Mouse (Mus musculus): Measurements from ENCODE around the gene Tbx19.

DNA sequence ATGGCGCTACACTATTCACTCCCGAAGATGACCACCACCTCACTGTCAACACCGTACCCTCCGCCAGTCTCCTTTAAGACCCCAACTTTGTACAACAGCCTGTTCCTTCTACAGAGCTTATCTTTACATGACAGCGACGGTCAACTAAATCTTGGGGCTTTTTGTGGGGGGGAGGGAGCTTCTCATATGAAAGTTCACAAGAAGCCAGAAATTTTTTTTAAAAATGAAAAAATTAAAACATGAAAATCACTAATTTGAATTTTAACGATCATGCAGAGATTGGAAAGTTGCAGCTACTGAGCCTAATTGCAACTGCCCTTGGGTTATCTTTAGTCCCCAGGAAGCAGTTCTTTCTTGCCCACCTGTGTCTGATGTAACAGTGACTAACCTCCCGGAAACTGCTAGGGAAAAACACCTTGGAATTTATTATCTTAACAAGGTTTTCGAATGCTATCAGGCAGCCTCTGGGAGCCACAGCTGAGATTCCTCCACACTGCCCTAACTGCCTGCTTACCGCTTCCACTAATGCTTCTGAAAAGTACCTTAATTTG is 32.2 kb upstream of the Tbx19 start:
- TF ChIP-seq POLR2A (IDR thresholded peaks at IDR 0.05; ENCODE audit: insufficient read depth, low read depth, low read length): no peak
- no peak for TF ChIP-seq CTCF (IDR thresholded peaks at IDR 0.05; ENCODE audit: insufficient read depth, low read depth, low read length)
